Mouse (Mus musculus) E14TG2a.4 (cell line): ENCODE results near the gene Rdh16.

Source experiments
- CTCF ChIP-seq: conservative IDR thresholded peaks from 2 replicates; pipeline ENCODE4 v1.5.1; 2014; ENCODE audit warnings: low read length
- NANOG ChIP-seq: IDR thresholded peaks from 2 replicates; pipeline ENCODE4 v1.6.1; 2014; ENCODE audit warnings: borderline replicate concordance, low read length, mixed read lengths

GRCm38 (mm10) chr10:127829121-127829520 is 28.2 kb downstream of the Rdh16 start:
- TF ChIP-seq CTCF (no peak), NANOG (no peak)
